Mouse (Mus musculus): ENCODE data around the gene Gm19668. TPM values are rescaled to one million over a fixed set of nuclear protein-coding genes. Genes with fewer than 3 reads are reported as not detected.
"Not testable (repeated sequence)": the region's sequence is repeated elsewhere in the genome, so short reads cannot be mapped to it uniquely, and the experiment has no call there.

The Gm19668 gene
- polyA plus RNA-seq, 1 experiment from 2014 or later: not detected

GRCm38 (mm10) chr10:77804095-77804494 lies 5.2 kb upstream of the Gm19668 start:
- no peak overlapping the region for H3K9ac ChIP-seq
- no peak overlapping the region for H3K27ac ChIP-seq (replicated peaks)
- H3K4me3 ChIP-seq (replicated peaks): no peak overlapping the region
- no peaks in the 10 kb centered on the region for H3K9me3 ChIP-seq (replicated peaks)
- H3K36me3 ChIP-seq (replicated peaks): no peaks in the 10 kb centered on the region
- H3K4me2 ChIP-seq: no peak overlapping the region
- no peaks in the 10 kb centered on the region for H3K4me1 ChIP-seq (replicated peaks)
- WGBS (ENCODE audit: insufficient replicate concordance): 34% methylated on average over 3 of the region's 3 CpGs
- H3K27me3 ChIP-seq: no peaks in the 10 kb centered on the region
- ATAC-seq (ENCODE audit: insufficient read depth): no peak

GRCm38 (mm10) chr10:77798164-77798920 lies 591 bp downstream of the Gm19668 start:
- H3K36me3 ChIP-seq (replicated peaks); ATAC-seq (ENCODE audit: insufficient read depth); H3K9ac ChIP-seq; H3K4me1 ChIP-seq (replicated peaks); H3K4me2 ChIP-seq; H3K27ac ChIP-seq (replicated peaks); H3K27me3 ChIP-seq; H3K9me3 ChIP-seq (replicated peaks); H3K4me3 ChIP-seq (replicated peaks): not testable (repeated sequence)
- WGBS (ENCODE audit: insufficient replicate concordance): 43% methylated on average over 3 of the region's 3 CpGs

- no peaks in the 10 kb centered on the region for H3K4me1 ChIP-seq (replicated peaks)
- H3K9ac ChIP-seq: no peak overlapping the region
- no peaks in the 10 kb centered on the region for H3K36me3 ChIP-seq (replicated peaks)
- no peaks in the 10 kb centered on the region for H3K9me3 ChIP-seq (replicated peaks)
- H3K27ac ChIP-seq (replicated peaks): no peak overlapping the region
- H3K27me3 ChIP-seq: no peaks in the 10 kb centered on the region
- no peak for ATAC-seq (ENCODE audit: insufficient read depth)
- WGBS (ENCODE audit: insufficient replicate concordance): 33% methylated on average over 3 of the region's 3 CpGs
- H3K4me2 ChIP-seq: no peak overlapping the region
- H3K4me3 ChIP-seq (replicated peaks): no peak overlapping the region
These were observed 1.3 kb downstream of the Gm19668 start for GRCm38 (mm10) chr10:77797677-77798076.

- no peak for ATAC-seq (ENCODE audit: insufficient read depth)
- no peak within 1 kb of the TSS for H3K27ac ChIP-seq (replicated peaks)
These were observed 4.0 kb downstream of the Gm19668 start, which contains the start of gene Gm9639 for GRCm38 (mm10) chr10:77794976-77795375. TSS of gene Gm9639 (minus strand) at chr10:77795076.

GRCm38 (mm10) chr10:77788621-77789020 lies 10.3 kb downstream of the Gm19668 start:
- 59% methylated on average over 2 of the region's 2 CpGs for WGBS (ENCODE audit: insufficient replicate concordance)
- Histone ChIP-seq H3K4me3 (replicated peaks) (no peak overlapping the region), H3K4me2 (no peak overlapping the region), H3K9me3 (replicated peaks) (no peaks in the 10 kb centered on the region), H3K4me1 (replicated peaks) (no peaks in the 10 kb centered on the region), H3K36me3 (replicated peaks) (no peaks in the 10 kb centered on the region), H3K27ac (replicated peaks) (no peak overlapping the region), H3K9ac (no peak overlapping the region), H3K27me3 (no peaks in the 10 kb centered on the region)
- ATAC-seq (ENCODE audit: insufficient read depth): no peak

More at GRCm38 (mm10) chr10:77794976-77795375, 4.0 kb downstream of the Gm19668 start, which contains the start of gene Gm9639:
- WGBS (ENCODE audit: insufficient replicate concordance): 23% methylated on average over 2 of the region's 2 CpGs
- Histone ChIP-seq H3K4me3 (replicated peaks) (no peak within 1 kb of the TSS), H3K9me3 (replicated peaks) (no peaks in the 10 kb centered on the region), H3K4me2 (no peak within 1 kb of the TSS), H3K4me1 (replicated peaks) (no peaks in the 10 kb centered on the region), H3K9ac (no peak within 1 kb of the TSS), H3K36me3 (replicated peaks) (no peaks in the 10 kb centered on the region), H3K27me3 (no peaks in the 10 kb centered on the region)

GRCm38 (mm10) chr10:77787876-77788275 lies 11.1 kb downstream of the Gm19668 start, which contains the start of gene Gm7137:
TSS of gene Gm7137 (minus strand) at chr10:77788200.
- not testable (repeated sequence) for H3K4me2 ChIP-seq; H3K27me3 ChIP-seq; H3K36me3 ChIP-seq (replicated peaks); ATAC-seq (ENCODE audit: insufficient read depth); H3K9ac ChIP-seq; H3K4me3 ChIP-seq (replicated peaks); H3K27ac ChIP-seq (replicated peaks); H3K9me3 ChIP-seq (replicated peaks); H3K4me1 ChIP-seq (replicated peaks)
- 57% methylated on average over 1 of the region's 1 CpGs for WGBS (ENCODE audit: insufficient replicate concordance)

- WGBS (ENCODE audit: insufficient replicate concordance): 67% methylated on average over 3 of the region's 3 CpGs
- not testable (repeated sequence) for H3K9ac ChIP-seq; ATAC-seq (ENCODE audit: insufficient read depth); H3K27me3 ChIP-seq; H3K4me3 ChIP-seq (replicated peaks); H3K4me2 ChIP-seq; H3K36me3 ChIP-seq (replicated peaks); H3K4me1 ChIP-seq (replicated peaks); H3K9me3 ChIP-seq (replicated peaks); H3K27ac ChIP-seq (replicated peaks)
These were observed 15.5 kb downstream of the Gm19668 start for GRCm38 (mm10) chr10:77783396-77783795.

GRCm38 (mm10) chr10:77782442-77782841 lies 16.5 kb downstream of the Gm19668 start, which contains the start of gene Gm3250:
TSS of gene Gm3250 (minus strand) at chr10:77782542.
- H3K9me3 ChIP-seq (replicated peaks); ATAC-seq (ENCODE audit: insufficient read depth); H3K4me3 ChIP-seq (replicated peaks); H3K27me3 ChIP-seq; H3K9ac ChIP-seq; H3K36me3 ChIP-seq (replicated peaks); H3K4me2 ChIP-seq; H3K4me1 ChIP-seq (replicated peaks); H3K27ac ChIP-seq (replicated peaks): not testable (repeated sequence)
- 22% methylated on average over 1 of the region's 1 CpGs for WGBS (ENCODE audit: insufficient replicate concordance)

GRCm38 (mm10) chr10:77776844-77777243 lies 22.1 kb downstream of the Gm19668 start, which contains the start of gene Gm7138:
TSS of gene Gm7138 (minus strand) at chr10:77776944.
- H3K27ac ChIP-seq (replicated peaks); H3K9me3 ChIP-seq (replicated peaks); H3K4me3 ChIP-seq (replicated peaks); H3K27me3 ChIP-seq; H3K36me3 ChIP-seq (replicated peaks); H3K9ac ChIP-seq; H3K4me1 ChIP-seq (replicated peaks); ATAC-seq (ENCODE audit: insufficient read depth); H3K4me2 ChIP-seq: not testable (repeated sequence)
- 48% methylated on average over 1 of the region's 1 CpGs for WGBS (ENCODE audit: insufficient replicate concordance)

- not testable (repeated sequence) for H3K27ac ChIP-seq (replicated peaks); ATAC-seq (ENCODE audit: insufficient read depth)
- 65% methylated on average over 2 of the region's 3 CpGs for WGBS (ENCODE audit: insufficient replicate concordance)
These were observed 26.8 kb downstream of the Gm19668 start for GRCm38 (mm10) chr10:77772142-77772541.

GRCm38 (mm10) chr10:77771225-77771624 lies 27.7 kb downstream of the Gm19668 start, which contains the start of gene Gm3238:
TSS of gene Gm3238 (minus strand) at chr10:77771325.
- H3K4me1 ChIP-seq (replicated peaks); H3K27ac ChIP-seq (replicated peaks); H3K4me2 ChIP-seq; H3K27me3 ChIP-seq; H3K9ac ChIP-seq; H3K36me3 ChIP-seq (replicated peaks); H3K9me3 ChIP-seq (replicated peaks); ATAC-seq (ENCODE audit: insufficient read depth); H3K4me3 ChIP-seq (replicated peaks): not testable (repeated sequence)
- no CpG with 5 or more reads among the region's 1 CpGs for WGBS (ENCODE audit: insufficient replicate concordance)

More at GRCm38 (mm10) chr10:77772142-77772541, 26.8 kb downstream of the Gm19668 start:
- H3K27me3 ChIP-seq; H3K4me3 ChIP-seq (replicated peaks); H3K9ac ChIP-seq; H3K9me3 ChIP-seq (replicated peaks); H3K4me1 ChIP-seq (replicated peaks); H3K4me2 ChIP-seq; H3K36me3 ChIP-seq (replicated peaks): not testable (repeated sequence)
